Mouse (Mus musculus) layer of hippocampus, adult 18-20 months (tissue): ENCODE measurements around the gene Prdm15. TPM values are rescaled to one million over a fixed set of nuclear protein-coding genes. Genes with fewer than 3 reads are reported as not detected.

Experiments
- DNase-seq, 2 experiments: peaks; one replicate each; pipeline ENCODE4 v3.0.0; 2022; ENCODE audit warnings: low spot score in 2 of 2
- total RNA-seq, 2 experiments: library from RNA; stranded (reverse); gene quantifications; 2 replicates each; pipeline ENCODE4 v1.2.3; 2021

The Prdm15 gene
- total RNA-seq, 2 experiments from 2014 or later = 23.4 to 24.5 TPM

GRCm38 (mm10) chr16:97823311-97824007 is 28.2 kb downstream of the Prdm15 start:
- no peak for DNase-seq

- DNase-seq = no peak
These were observed 32.1 kb downstream of the Prdm15 start for GRCm38 (mm10) chr16:97819532-97819931.

- DNase-seq = no peak
These were observed 34.2 kb downstream of the Prdm15 start for GRCm38 (mm10) chr16:97817414-97817813.

- no peak for DNase-seq
These were observed 36.4 kb downstream of the Prdm15 start for GRCm38 (mm10) chr16:97815269-97815668.

GRCm38 (mm10) chr16:97814060-97814459 is 37.6 kb downstream of the Prdm15 start:
- peak in 1 of 2 experiments; percentile 59 for DNase-seq

DNA sequence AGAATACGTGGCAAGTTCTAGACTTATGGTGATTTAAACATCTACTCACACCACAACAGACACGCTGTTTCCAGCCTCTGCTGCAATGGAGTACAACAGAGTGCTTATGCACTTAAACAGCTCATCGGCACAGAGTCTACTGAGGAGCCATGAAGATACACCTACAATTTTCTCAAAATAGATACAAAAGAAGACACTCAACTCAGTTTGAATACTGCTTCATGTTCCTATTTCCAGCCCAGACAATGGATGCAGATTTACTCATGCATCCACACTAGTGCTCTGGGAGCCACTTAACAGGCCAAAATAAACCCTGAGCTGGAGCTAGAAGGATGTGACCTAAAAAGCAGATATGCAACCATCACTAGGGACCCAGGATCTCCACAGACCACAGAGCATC is 42.8 kb downstream of the Prdm15 start:
- DNase-seq = no peak

DNA sequence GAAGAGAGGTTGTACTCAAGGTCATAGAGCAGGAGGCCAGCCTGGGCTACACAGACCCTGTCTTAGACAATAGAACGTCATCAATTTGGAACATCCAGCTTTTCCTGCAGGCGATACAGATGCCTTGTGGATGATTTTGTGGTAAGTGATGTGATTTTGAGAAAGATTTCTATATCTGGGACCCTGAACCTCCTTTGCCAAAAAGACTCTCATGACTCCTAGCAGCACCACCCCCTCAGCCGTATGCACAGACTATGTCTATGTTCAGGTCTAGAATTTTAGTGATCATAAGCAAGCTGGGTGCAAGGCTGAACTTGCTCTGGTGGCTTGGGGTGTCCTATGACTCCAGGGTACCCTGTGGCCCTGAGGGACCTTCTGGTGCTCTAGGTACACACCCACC is 46.0 kb downstream of the Prdm15 start:
- DNase-seq = no peak

GRCm38 (mm10) chr16:97804680-97805547 is 46.7 kb downstream of the Prdm15 start:
- peak; percentile 32 to 92 for DNase-seq

DNA sequence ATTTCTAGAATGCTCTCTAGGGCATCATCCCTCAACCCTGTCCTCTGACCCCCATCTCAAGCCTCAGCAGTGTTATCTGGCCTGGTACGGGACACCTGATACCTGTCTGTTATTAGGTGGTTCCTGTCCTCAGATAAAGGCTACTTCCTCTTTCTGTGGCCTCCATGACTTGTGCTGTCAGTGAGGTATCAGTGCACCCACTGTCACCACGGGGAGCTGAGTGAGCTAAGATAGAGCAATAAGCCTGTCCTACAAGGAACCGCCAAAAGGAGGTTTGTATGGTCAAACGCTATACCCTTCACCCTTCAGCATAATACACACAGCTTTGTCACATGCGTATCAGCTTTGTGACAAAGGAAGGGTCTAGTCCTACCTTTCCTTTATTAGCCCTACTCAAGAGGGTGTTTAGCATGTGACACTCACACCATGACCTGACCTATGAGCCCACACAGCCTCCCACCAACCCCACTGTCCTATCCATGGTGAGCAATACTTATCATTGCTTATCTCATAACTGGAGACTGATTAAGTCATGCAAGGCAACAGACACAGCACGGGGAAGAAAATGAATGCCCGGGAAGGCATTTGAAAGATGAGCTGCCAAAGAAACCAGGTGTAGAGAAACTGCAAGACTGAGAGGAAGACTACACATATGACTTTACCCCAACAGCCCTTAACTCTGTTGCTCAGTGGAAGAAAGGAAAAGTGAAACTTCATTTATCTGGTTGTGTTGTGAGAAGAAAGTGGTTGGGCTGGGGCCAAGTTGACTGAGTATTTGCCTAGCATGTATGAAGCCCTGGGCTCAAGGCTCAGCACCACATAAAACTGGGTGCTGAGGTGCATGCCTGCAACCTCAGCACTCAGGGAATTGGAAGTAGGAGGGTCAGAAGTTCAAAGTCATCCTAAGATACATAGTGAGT is 53.4 kb downstream of the Prdm15 start:
- DNase-seq = no peak

GRCm38 (mm10) chr16:97797212-97797611 is 54.4 kb downstream of the Prdm15 start:
- no peak for DNase-seq

GRCm38 (mm10) chr16:97794256-97794655 is 57.4 kb downstream of the Prdm15 start:
- no peak for DNase-seq

GRCm38 (mm10) chr16:97783057-97783456 is 68.6 kb downstream of the Prdm15 start:
- DNase-seq = no peak

DNA sequence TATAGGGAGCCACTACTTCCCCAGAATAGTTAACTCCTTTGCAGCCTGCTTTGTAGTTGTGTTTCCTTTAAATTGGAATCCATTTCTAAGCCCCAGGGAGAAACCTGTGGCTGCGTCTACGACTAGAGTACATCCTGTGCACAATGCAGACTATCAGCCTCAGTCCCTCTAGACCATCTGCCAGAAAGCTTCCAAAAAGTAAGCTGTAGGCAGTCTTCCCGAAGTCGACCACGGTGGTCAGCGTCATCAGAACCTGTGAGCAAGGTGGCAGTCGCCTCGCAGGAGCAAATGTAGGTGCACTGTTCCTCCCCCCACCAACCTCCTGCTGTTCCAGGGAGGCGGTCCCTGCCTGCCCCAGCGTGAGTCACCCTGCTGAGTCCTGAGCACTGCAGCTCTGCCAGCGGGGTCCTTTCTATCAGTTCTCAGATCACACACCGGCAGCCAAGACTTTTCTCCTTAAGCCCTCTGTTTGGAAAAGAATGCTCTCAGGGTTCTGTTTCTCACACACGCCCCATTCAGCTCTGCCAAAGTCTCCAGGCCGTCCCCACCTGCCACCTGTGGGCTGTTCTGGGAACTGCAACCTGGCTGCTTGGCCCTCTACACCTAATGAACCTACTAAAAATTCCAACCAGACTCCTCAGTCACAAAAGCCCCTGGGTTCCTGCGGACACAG is 73.2 kb downstream of the Prdm15 start:
- DNase-seq = peak; percentile 66 to 87

DNA sequence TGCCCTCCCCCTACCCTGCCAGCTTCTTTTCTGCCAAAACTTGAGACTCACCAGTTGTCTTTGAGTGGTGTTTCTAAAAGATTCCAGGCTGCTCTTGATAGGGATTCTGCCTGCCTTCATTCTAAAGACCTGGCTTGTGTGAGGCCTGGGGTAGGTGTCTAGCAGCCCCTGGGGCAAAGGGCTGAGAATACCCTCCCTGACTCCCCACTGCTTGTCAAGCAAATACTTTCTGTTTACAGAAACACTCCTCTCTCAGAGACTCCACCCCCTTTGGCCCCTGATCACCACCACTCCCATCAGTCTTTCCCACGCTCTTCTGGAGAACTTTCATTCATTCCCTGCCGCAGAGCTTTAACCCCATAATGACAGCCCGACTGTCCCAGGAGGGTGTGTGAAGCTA is 85.1 kb downstream of the Prdm15 start:
- no peak for DNase-seq

GRCm38 (mm10) chr16:97764626-97765025 is 87.0 kb downstream of the Prdm15 start:
- DNase-seq = no peak

DNA sequence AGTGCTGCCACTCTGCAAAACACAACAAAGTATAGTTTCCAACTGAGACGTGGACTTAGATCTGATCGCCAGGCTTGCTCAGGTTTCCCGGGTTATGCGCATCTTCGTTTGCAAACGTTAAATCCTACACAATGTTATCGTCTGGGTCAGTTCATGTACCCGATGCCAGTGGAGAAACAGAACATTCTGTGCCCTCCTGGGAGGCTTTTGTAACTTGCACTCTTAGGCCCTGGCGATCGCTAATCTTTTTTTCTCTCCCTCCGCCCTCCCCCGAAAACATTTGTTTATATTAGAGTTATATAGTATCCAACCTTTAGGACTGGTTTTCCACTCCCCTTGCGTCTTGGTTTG is 87.7 kb downstream of the Prdm15 start:
- DNase-seq = no peak

DNA sequence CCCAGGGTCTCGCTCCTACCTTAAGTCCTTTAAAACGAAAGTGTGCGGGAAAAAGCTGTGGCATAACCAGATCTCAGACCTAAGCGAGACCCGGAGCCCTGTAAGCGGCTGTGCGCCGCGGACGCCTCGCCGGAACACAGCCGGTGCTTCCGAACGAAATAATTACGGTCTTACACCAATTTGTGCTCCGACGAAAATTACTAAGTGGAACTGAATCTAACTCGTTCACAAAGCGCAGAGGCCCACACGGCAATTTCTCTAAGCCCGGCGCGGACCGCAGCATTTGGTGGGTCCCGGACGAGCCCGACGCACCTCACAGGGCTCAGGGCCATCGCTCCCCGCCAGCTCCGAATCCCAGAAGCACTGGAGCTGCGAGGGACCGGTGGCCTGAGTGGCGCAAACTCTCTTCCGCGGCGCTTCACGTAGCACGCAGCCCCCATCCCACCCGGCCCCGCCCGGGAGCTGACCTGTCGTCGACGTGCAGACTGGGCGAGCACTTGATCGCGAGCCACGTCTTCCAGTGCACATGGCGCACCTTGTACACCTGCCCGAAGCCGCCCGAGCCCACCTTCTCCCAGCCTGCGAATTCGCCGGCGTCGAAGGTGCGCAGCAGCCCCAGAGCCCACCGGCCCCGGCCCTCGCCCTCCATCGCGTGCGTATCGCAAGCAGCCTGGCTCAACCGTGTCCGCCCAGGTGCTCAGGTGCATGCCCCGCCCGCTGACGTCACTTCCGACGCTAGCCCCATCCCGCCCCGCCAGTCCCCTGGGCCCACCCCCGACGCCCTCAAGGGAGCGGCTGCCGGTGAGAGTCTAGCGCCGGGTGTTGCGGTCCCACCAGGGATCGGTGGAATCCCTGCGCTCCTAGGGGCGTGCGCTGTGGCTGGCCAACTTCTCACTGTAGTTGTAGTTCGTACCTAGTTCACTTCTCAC is 88.3 kb downstream of the Prdm15 start, which contains the start of gene Ripk4:
Gene Ripk4, minus strand, starts transcription at position 727 of the 929 bp plus-strand sequence.
- DNase-seq = peak in 1 of 2 experiments; percentile 7

DNA sequence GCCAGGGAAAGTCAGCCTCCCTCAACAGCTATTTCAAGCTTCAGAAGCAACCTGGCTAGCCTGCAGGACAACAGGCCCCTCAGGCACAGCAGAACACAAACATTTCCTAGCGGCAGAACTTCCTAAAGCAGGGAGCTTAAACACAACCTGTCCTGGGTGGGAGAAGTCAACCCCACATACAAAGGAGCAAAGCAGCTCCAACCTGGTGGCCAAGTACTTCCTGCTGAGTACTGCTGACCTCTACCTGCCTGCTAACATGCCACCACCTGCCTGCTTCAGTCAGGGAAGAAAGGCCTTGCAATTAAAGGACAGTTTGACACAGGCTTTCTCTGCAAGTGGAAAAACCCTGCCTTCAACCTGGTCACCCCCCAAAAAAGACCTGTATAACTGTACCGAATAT is 89.9 kb downstream of the Prdm15 start:
- no peak for DNase-seq

- DNase-seq = no peak
These were observed 92.0 kb downstream of the Prdm15 start for GRCm38 (mm10) chr16:97759681-97760080.

DNA sequence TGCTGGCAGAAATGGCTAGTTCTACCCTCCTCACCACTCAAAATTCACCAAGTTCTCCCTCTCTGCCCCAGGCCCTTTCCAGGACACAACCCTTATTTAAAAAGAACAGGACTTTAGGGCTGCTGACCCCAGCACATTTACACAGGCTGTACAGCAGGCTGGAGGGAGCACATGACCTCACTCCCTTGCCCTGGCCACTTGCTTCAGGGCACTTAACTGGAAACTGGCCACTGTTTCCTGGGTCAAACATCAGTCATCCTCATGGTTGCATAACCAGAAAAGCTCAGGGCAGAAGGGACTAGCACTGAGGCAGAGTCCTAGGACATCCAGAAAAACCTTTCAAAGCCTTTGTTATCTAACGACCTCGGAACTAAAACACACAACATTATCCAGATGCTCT is 93.4 kb downstream of the Prdm15 start:
- no peak for DNase-seq
